Mouse (Mus musculus) midbrain, embryonic 14.5 days (tissue): Measurements from ENCODE around the gene Sord. TPM values are rescaled to one million over a fixed set of nuclear protein-coding genes. Genes with fewer than 3 reads are reported as not detected.
A peak's percentile ranks its signal among the peaks of the same experiment; 100 is the strongest.

Experiments
- ATAC-seq: fragments of 200-750 bp; cut with Nextera tagmentation; 2 replicates; pipeline ENCODE4 v1.8.0; 2017; ENCODE audit warnings: moderate number of reproducible peaks, moderate library complexity; ENCODE audit not compliant: low FRiP score, low TSS enrichment
- DNase-seq: peaks from one replicate; pipeline ENCODE4 v3.0.0-alpha.2; 2015
- H3K27ac ChIP-seq: fragments of 300-500 bp; sonication (generic); replicated peaks from 2 replicates; pipeline ENCODE4 v1.5.1; 2014; ENCODE audit warnings: mild to moderate bottlenecking, low read depth, low read length, moderate library complexity
- H3K27me3 ChIP-seq: fragments of 300-500 bp; sonication (generic); 2 replicates; pipeline ENCODE4 v1.6.1; 2014; ENCODE audit warnings: low read length, control low read depth, mixed read lengths; ENCODE audit not compliant: control insufficient read depth, insufficient read depth
- H3K36me3 ChIP-seq: fragments of 300-500 bp; sonication (generic); 2 replicates; pipeline ENCODE4 v1.6.1; 2014; ENCODE audit warnings: low read length, control low read depth; ENCODE audit not compliant: control insufficient read depth, insufficient read depth
- H3K4me1 ChIP-seq: fragments of 300-500 bp; sonication (generic); 2 replicates; pipeline ENCODE4 v1.6.1; 2014; ENCODE audit warnings: mild to moderate bottlenecking, antibody characterized with exemption, low read length, control low read depth; ENCODE audit not compliant: control insufficient read depth, insufficient read depth
- H3K4me2 ChIP-seq: fragments of 300-500 bp; sonication (generic); 2 replicates; pipeline ENCODE4 v1.6.1; 2014; ENCODE audit warnings: mild to moderate bottlenecking, low read length, moderate library complexity
- H3K4me3 ChIP-seq: fragments of 300-500 bp; sonication (generic); replicated peaks from 2 replicates; pipeline ENCODE4 v1.5.1; 2014; ENCODE audit warnings: low read depth, low read length
- H3K9ac ChIP-seq: fragments of 300-500 bp; sonication (generic); replicated peaks from 2 replicates; pipeline ENCODE4 v1.6.1; 2014; ENCODE audit warnings: mild to moderate bottlenecking, low read length, moderate library complexity
- H3K9me3 ChIP-seq: fragments of 300-500 bp; sonication (generic); 2 replicates; pipeline ENCODE4 v1.6.1; 2016; ENCODE audit warnings: low read length, control low read depth, mixed read lengths; ENCODE audit not compliant: control insufficient read depth
- WGBS: fragments of 180-500 bp; shearing (Covaris S2); extraction: QIAGEN DNeasy Blood & Tissue Kit; methylation state at CpG from one replicate; pipeline ENCODE4 v1.1.7; 2014; 5-methylcytosine and 5-hydroxymethylcytosine counted together
- polyA plus RNA-seq: library from polyadenylated mRNA; unstranded; fragments of >200 nt; fragmentation: Nextera tagmentation; extraction: Ambion mirVana; gene quantifications from 2 replicates; pipeline ENCODE4 v1.2.1, GENCODE M21; 2014

The Sord gene
- polyA plus RNA-seq, 1 experiment from 2014 or later, result 22.7 TPM

DNA sequence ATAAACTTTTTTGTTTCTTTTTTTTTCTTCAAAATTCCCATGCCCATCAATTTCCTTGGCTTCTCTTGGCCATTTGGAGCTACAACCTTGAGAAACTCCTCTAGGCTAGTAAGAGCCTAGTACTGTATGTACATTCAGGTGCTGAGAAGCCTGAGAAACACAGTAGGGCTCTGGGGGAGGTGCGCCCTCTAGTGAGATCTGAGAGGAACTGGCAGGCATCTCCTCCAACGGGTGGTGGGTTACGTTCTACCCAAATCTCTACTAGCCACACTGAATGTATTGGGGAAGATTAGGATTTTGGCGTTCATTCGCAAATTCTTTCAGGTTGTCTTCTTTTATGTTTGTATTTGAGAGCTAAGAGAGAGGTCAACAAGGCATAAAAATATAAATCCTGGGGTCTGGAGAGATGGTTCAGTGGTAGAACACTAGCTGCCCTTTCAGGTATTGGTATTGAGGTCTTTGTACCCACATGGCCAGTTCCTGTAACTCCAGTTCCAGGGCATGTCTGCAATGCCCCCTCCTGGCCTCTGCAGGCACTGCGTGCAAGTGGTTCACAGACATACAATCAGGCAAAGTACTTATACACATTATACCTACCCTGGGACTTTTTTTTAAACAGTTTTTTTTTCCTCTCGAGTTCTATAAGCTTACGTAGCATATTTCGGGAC, 68.2 kb downstream of the Sord start:
- Histone ChIP-seq H3K9ac (no peak overlapping the region), H3K9me3 (no peaks in the 10 kb centered on the region), H3K4me2 (peak overlapping the region; percentile 82), H3K4me1 (peaks cover 21% of the 10 kb centered on the region), H3K36me3 (no peaks in the 10 kb centered on the region), H3K4me3 (no peak overlapping the region), H3K27ac (no peak overlapping the region), H3K27me3 (peaks cover 58% of the 10 kb centered on the region)
- peak; percentile 88 for DNase-seq
- no peak; the same call in 1 of the 2 replicates for ATAC-seq
- 16% methylated on average over 9 of the region's 9 CpGs for WGBS

DNA sequence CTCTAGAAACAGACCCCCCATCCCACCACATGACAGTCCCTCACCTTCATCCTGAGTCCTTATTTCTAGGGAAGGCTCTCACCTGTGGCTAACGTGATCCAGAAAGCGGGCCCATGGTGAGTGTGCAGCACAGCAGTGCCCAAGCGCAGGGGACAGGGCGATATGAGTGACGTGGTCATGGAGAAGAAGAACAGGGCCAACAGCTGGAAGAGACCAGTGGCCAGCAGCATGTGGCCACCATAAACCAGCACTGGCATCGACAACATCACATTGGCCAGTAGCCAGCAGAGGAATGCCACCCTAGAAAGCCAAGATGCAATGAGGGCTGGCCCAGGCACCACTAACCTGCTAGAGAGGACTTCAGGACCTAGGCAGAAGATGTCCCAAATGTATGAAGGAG, 70.0 kb downstream of the Sord start:
- no peaks in the 10 kb centered on the region for H3K9me3 ChIP-seq
- H3K4me2 ChIP-seq, result no peak overlapping the region
- no peak overlapping the region for H3K9ac ChIP-seq
- peaks cover 15% of the 10 kb centered on the region; the same call in 1 of the 2 replicates for H3K4me1 ChIP-seq
- no peaks in the 10 kb centered on the region for H3K36me3 ChIP-seq
- ATAC-seq, result no peak
- peaks cover 40% of the 10 kb centered on the region for H3K27me3 ChIP-seq
- H3K27ac ChIP-seq, result no peak overlapping the region
- no peak for DNase-seq
- WGBS, result 88% methylated on average over 6 of the region's 6 CpGs
- no peak overlapping the region for H3K4me3 ChIP-seq

DNA sequence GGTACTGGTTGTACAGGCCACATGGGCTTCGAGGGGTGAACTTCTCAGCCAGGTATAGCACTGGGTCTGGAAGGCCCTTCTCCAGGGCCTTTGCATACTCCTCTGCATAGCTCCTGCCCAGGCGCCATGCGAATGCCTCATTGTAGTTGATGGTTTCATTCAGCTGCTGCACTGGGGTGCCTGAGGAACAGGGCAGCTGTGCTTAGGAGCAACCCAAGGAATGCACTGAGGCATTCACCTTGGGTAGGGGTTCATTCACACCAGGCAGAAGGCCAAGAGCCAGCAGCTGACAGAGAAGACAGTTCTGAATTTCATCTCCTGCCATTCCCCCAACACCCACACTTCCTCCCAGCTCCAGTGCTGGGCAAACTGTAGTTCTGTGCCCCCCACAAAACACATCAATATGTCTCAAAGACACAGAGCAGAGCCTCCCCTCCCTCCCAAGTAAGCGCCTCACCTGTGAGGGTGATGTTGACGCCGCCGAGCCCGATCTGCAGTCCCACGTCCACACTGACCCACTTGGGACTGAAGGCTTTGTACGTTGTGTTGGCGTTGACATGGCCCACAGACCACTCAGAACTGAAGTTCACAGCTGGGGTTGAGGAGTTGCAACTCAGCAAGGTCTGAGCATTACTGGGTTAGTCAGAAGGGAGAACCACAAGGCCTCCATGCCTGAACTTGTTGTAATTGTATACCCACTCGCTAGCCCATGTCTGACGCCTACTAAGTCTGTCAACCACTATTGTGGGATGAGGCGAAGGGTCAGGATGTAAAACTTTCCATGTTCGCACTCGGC, 70.7 kb downstream of the Sord start:
- Histone ChIP-seq H3K36me3 (no peaks in the 10 kb centered on the region), H3K4me3 (no peak overlapping the region), H3K27me3 (peaks cover 32% of the 10 kb centered on the region), H3K9ac (no peak overlapping the region), H3K4me1 (peaks cover 15% of the 10 kb centered on the region; the same call in 1 of the 2 replicates), H3K27ac (no peak overlapping the region), H3K9me3 (no peaks in the 10 kb centered on the region), H3K4me2 (no peak overlapping the region)
- whole genome bisulfite sequencing, result 86% methylated on average over 16 of the region's 16 CpGs
- DNase-seq (no peak), ATAC-seq (no peak)

DNA sequence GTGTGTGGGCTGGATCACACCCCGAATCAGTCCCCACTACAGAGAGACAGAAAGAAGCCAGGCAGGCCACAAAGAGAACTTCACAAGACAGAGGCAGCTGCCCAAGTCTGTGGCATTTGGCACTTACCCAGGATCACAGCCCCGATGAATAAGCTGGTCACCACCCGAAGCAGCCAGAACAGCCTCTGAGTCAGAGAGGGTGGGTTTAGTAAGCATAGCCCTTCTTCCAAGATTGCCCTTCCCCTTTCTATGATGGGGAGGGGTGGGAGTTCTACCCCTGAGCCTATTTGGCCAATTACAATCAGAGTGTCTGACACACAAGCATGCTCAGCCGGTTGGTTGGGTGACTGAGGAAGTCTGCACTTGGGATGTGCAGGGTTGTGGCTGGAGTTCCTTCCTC, 71.6 kb downstream of the Sord start:
- no peaks in the 10 kb centered on the region for H3K9me3 ChIP-seq
- no peaks in the 10 kb centered on the region for H3K36me3 ChIP-seq
- H3K27ac ChIP-seq, result no peak overlapping the region
- WGBS, result 71% methylated on average over 4 of the region's 4 CpGs
- H3K4me3 ChIP-seq, result no peak overlapping the region
- peaks cover 11% of the 10 kb centered on the region; the same call in 1 of the 2 replicates for H3K4me1 ChIP-seq
- no peak overlapping the region for H3K9ac ChIP-seq
- no peak for DNase-seq
- ATAC-seq, result no peak
- no peak overlapping the region for H3K4me2 ChIP-seq
- H3K27me3 ChIP-seq, result peaks cover 23% of the 10 kb centered on the region

DNA sequence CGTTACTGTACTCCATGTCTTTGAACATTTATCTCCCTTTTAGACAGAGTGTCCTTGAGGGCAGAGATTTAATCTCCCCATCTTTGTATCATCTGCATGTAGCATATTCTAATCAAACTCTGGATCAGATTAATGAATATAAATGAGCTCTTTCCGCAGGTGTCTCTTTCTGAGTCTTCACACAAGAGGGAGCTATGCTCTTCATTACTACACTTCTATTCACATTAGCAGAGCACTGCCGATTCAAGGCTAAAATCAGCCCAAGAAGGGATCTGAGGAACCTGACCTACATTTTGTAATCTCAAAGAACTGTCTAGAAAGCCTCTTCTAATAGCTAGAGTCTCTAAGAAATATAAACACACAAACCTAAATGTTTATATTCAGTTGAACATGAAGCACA, 75.1 kb downstream of the Sord start:
- peaks cover 6% of the 10 kb centered on the region; the same call in 1 of the 2 replicates for H3K4me1 ChIP-seq
- H3K36me3 ChIP-seq, result no peaks in the 10 kb centered on the region
- no peak overlapping the region for H3K9ac ChIP-seq
- H3K4me3 ChIP-seq, result no peak overlapping the region
- peaks cover 22% of the 10 kb centered on the region for H3K27me3 ChIP-seq
- 36% methylated on average over 3 of the region's 3 CpGs for WGBS
- DNase-seq (peak; percentile 58), ATAC-seq (no peak)
- no peaks in the 10 kb centered on the region for H3K9me3 ChIP-seq
- no peak overlapping the region for H3K4me2 ChIP-seq
- no peak overlapping the region for H3K27ac ChIP-seq

DNA sequence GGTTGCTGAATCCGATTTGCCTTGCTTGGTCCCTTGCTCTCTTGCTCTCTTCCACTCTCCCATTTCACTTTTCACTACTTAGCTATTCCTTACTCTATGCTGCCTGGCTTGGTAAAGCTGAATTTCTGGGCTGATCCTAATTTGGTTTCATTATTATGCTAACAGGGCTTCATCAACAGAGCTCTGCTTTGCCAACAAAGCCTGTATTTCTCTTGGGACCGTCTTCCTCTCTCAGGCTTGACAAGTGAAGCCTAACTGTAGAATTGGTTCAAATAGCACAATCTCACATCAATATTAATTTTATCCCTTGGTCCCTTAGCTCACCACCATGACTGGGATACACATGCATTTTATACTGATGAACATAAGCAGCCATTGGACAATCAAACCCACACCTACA, 77.0 kb downstream of the Sord start:
- Histone ChIP-seq H3K9ac (no peak overlapping the region), H3K27ac (no peak overlapping the region; the same call in 1 of the 2 replicates), H3K4me2 (no peak overlapping the region), H3K4me1 (peaks cover 6% of the 10 kb centered on the region; the same call in 1 of the 2 replicates), H3K4me3 (no peak overlapping the region), H3K36me3 (no peaks in the 10 kb centered on the region), H3K9me3 (no peaks in the 10 kb centered on the region), H3K27me3 (peaks cover 24% of the 10 kb centered on the region)
- peak; percentile 49; the same call in 1 of the 2 replicates for ATAC-seq
- DNase-seq, result peak; percentile 79
- 13% methylated on average over 2 of the region's 2 CpGs for WGBS

DNA sequence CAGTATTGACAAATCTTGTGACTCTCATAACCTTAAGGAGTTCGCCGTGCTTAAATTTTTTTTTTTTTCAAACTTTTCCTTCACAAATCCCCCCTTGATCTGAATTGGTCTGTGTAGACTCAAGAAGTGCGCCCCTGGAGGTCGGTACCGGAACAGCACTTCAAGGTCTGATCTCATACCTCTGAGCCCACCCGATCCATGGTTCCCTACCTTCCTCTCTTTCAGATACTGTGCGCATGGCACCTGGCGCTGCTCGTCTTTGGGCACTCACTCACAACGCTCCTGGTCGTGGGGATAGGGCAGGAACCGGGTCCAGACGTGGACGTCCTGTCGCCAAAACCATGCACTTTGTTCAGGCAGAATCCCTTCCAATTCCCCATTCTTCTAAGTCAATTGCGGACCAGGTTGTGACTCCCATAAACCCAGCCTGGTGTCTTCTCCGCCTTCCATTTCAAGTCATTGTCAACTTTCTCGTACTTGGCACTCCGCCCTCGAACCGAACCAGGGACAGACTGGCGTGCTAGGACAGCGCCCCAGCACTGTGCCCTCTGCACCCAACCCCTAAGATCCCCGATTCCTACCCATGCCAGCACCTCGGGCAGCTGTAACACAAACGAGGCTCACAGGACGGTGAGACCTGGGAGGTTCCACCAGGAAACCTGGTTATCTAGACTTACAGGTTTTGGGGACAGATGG, 78.3 kb downstream of the Sord start:
- Histone ChIP-seq H3K4me3 (0 out of 2 replicates have a peak overlapping the region, but pooled peaks have one; percentile 12), H3K27me3 (peaks cover 24% of the 10 kb centered on the region), H3K4me2 (peak overlapping the region; percentile 37), H3K9me3 (no peaks in the 10 kb centered on the region), H3K9ac (no peak overlapping the region), H3K36me3 (no peaks in the 10 kb centered on the region), H3K4me1 (peaks cover 6% of the 10 kb centered on the region; the same call in 1 of the 2 replicates), H3K27ac (no peak overlapping the region)
- peak; percentile 84 for DNase-seq
- ATAC-seq, result no peak
- WGBS, result 4% methylated on average over 27 of the region's 27 CpGs

DNA sequence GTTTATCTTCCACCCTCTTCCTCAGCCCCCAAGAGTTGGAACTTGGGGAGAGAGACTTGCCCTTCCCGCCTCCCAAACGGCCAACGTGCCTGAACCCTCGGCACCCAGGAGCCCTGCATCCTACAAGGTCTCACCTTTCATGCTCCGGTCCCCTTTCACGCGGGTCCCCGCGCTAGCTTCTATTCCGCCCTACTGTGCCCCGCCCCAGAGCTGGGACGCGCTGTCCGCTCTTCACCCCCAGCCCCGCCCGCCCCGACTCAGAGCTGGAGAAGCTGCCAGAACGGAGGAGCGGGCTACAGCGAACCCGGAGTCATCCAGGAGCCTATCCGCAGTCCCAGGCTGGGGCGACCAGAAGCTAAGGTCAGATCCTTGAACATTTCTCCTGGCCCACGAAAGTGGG, 79.0 kb downstream of the Sord start, which contains the start of gene Duoxa1:
Duoxa1 (minus strand) TSS at position 195 of the 400 bp plus-strand sequence.
- DNase-seq (no peak), ATAC-seq (no peak; the same call in 1 of the 2 replicates)

More for the DNA sequence above, 79.0 kb downstream of the Sord start, which contains the start of gene Duoxa1:
- Histone ChIP-seq H3K9me3 (no peaks in the 10 kb centered on the region), H3K27me3 (peaks cover 24% of the 10 kb centered on the region), H3K4me1 (peaks cover 6% of the 10 kb centered on the region; the same call in 1 of the 2 replicates), H3K4me2 (peak within 1 kb of the TSS; percentile 37), H3K4me3 (0 out of 2 replicates have a peak within 1 kb of the TSS, but pooled peaks have one; percentile 12), H3K27ac (no peak within 1 kb of the TSS), H3K36me3 (no peaks in the 10 kb centered on the region), H3K9ac (no peak within 1 kb of the TSS)
- WGBS, result 3% methylated on average over 24 of the region's 24 CpGs
